Mouse (Mus musculus) embryonic facial prominence, embryonic 13.5 days (tissue): ENCODE results near the gene Ppp1cc. TPM values are rescaled to one million over a fixed set of nuclear protein-coding genes. Genes with fewer than 3 reads are reported as not detected.
A peak's percentile ranks its signal among the peaks of the same experiment; 100 is the strongest.
"Not testable (repeated sequence)": the region's sequence is repeated elsewhere in the genome, so short reads cannot be mapped to it uniquely, and the experiment has no call there.

Experiments used
- ATAC-seq: fragments of 200-750 bp; cut with Nextera tagmentation; 2 replicates; pipeline ENCODE4 v1.8.0; 2017; ENCODE audit warnings: low read depth; ENCODE audit not compliant: insufficient number of reproducible peaks, insufficient read depth, low FRiP score, low TSS enrichment
- H3K27ac ChIP-seq: fragments of 300-500 bp; sonication (generic); 2 replicates; pipeline ENCODE4 v1.5.1; 2015; ENCODE audit warnings: moderate library complexity, mild to moderate bottlenecking, inconsistent platforms
- H3K27me3 ChIP-seq: fragments of 300-500 bp; sonication (generic); 2 replicates; pipeline ENCODE4 v1.6.1; 2015; ENCODE audit warnings: mild to moderate bottlenecking, inconsistent platforms
- H3K36me3 ChIP-seq: fragments of 300-500 bp; sonication (generic); 2 replicates; pipeline ENCODE4 v1.6.1; 2015; ENCODE audit warnings: mild to moderate bottlenecking, inconsistent platforms
- H3K4me1 ChIP-seq: fragments of 300-500 bp; sonication (generic); 2 replicates; pipeline ENCODE4 v1.6.1; 2015; ENCODE audit warnings: inconsistent platforms
- H3K4me2 ChIP-seq: fragments of 300-500 bp; sonication (generic); 2 replicates; pipeline ENCODE4 v1.6.1; 2015; ENCODE audit warnings: moderate library complexity, mild to moderate bottlenecking, inconsistent platforms
- H3K4me3 ChIP-seq: fragments of 300-500 bp; sonication (generic); 2 replicates; pipeline ENCODE4 v1.5.1; 2015; ENCODE audit warnings: mild to moderate bottlenecking, inconsistent platforms
- H3K9ac ChIP-seq: fragments of 300-500 bp; sonication (generic); 2 replicates; pipeline ENCODE4 v1.6.1; 2015; ENCODE audit warnings: mild to moderate bottlenecking, inconsistent platforms
- H3K9me3 ChIP-seq: fragments of 300-500 bp; sonication (generic); 2 replicates; pipeline ENCODE4 v1.6.1; 2016; ENCODE audit warnings: inconsistent platforms
- WGBS: fragments of 180-500 bp; shearing (Covaris S2); methylation state at CpG from one replicate; pipeline ENCODE4 v1.1.7; 2015; ENCODE audit warnings: mixed read lengths; 5-methylcytosine and 5-hydroxymethylcytosine counted together
- polyA plus RNA-seq: library from polyadenylated mRNA; unstranded; fragments of >200 nt; fragmentation: Nextera tagmentation; extraction: Ambion mirVana; gene quantifications from 2 replicates; pipeline ENCODE4 v1.2.1, GENCODE M21; 2015

Gene Ppp1cc
- polyA plus RNA-seq, 1 experiment from 2014 or later: 249 TPM

DNA sequence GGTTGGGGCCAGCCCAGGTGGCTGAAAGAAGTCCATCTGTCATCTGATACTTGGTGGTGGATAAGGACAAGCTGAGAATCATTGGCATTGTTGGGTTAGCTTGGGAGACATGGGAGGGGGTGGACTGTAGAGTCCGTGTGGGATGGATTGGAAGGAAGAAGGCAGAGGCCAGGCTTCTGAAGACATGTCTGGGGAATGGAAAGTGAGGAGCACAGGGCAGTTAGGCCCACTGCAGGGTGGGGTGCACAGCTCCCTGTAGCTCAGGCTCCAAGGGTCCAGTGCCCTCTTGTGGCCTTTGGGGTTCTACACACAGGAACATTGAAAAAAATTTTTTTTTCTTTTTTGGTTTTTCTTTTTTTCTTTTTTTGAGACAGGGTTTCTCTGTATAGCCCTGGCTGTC, 18.3 kb downstream of the Ppp1cc start:
- WGBS: 10% methylated on average over 1 of the region's 1 CpGs
- 0 out of 2 replicates have a peak, but pooled peaks have one; percentile 49 for ATAC-seq

DNA sequence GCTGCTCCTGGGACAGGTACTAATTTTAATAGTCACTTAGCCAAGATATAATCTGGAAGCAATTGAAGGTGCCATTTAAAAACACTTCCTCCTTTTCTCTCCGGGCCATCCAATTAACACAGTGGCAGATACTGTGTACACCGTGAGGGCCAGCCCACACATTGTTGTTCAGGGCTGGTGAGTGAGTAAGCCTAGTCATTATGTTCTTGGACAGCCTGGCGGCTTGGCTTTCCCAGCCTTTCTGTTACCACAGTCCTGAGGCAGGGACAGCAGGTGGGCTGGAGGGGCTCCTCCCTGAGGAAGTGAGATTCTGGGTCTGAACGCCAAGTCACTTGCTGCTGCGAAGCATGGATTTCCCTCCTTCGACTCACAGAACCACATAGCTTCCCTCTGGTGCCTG, 21.6 kb downstream of the Ppp1cc start:
- Histone ChIP-seq H3K27ac (no peak overlapping the region), H3K4me2 (no peak overlapping the region), H3K9ac (no peak overlapping the region), H3K27me3 (no peaks in the 10 kb centered on the region), H3K36me3 (peaks cover 21% of the 10 kb centered on the region), H3K4me1 (no peaks in the 10 kb centered on the region), H3K4me3 (no peak overlapping the region), H3K9me3 (no peaks in the 10 kb centered on the region)
- ATAC-seq: no peak
- 50% methylated on average over 6 of the region's 6 CpGs for WGBS

More for the DNA sequence above, 18.3 kb downstream of the Ppp1cc start:
- no peaks in the 10 kb centered on the region for H3K9me3 ChIP-seq
- no peak overlapping the region for H3K4me3 ChIP-seq
- H3K27ac ChIP-seq: no peak overlapping the region
- no peaks in the 10 kb centered on the region for H3K4me1 ChIP-seq
- no peak overlapping the region for H3K9ac ChIP-seq
- H3K36me3 ChIP-seq: peaks cover 44% of the 10 kb centered on the region
- no peak overlapping the region for H3K4me2 ChIP-seq
- no peaks in the 10 kb centered on the region for H3K27me3 ChIP-seq

GRCm38 (mm10) chr5:122184283-122184806, 26.3 kb downstream of the Ppp1cc start:
- no peak overlapping the region for H3K4me2 ChIP-seq
- no peak overlapping the region for H3K9ac ChIP-seq
- no peak overlapping the region for H3K4me3 ChIP-seq
- no peaks in the 10 kb centered on the region for H3K27me3 ChIP-seq
- H3K4me1 ChIP-seq: no peaks in the 10 kb centered on the region
- WGBS: 89% methylated on average over 7 of the region's 7 CpGs
- no peaks in the 10 kb centered on the region for H3K36me3 ChIP-seq
- H3K27ac ChIP-seq: no peak overlapping the region
- ATAC-seq: no peak
- H3K9me3 ChIP-seq: no peaks in the 10 kb centered on the region

DNA sequence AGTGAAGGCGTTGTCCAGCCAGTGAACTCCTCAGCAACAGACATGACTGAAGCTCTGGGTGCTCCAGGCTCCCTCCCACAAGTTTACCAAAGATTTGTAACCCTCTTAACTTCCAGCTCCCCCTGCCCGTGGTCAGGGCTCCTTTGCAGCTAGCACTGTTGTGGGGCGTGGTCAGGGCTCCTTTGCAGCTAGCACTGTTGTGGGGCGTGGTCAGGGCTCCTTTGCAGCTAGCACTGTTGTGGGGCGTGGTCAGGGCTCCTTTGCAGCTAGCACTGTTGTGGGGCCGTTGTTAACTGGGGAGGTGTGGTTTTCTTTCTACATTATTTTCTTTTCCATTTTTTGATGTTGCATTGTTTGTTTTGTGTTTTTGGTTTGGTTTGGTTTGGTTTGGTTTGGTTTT, 26.8 kb downstream of the Ppp1cc start:
- H3K4me2 ChIP-seq, H3K4me1 ChIP-seq, H3K36me3 ChIP-seq, H3K27me3 ChIP-seq, H3K9me3 ChIP-seq, H3K4me3 ChIP-seq, ATAC-seq, H3K9ac ChIP-seq, H3K27ac ChIP-seq: not testable (repeated sequence)
- 92% methylated on average over 6 of the region's 6 CpGs for WGBS

- Histone ChIP-seq H3K9me3 (no peaks in the 10 kb centered on the region), H3K36me3 (no peaks in the 10 kb centered on the region), H3K4me3 (no peak overlapping the region), H3K27ac (no peak overlapping the region), H3K27me3 (no peaks in the 10 kb centered on the region), H3K4me2 (no peak overlapping the region), H3K9ac (no peak overlapping the region), H3K4me1 (no peaks in the 10 kb centered on the region)
- ATAC-seq: no peak
- 58% methylated on average over 3 of the region's 3 CpGs for WGBS
Observed at GRCm38 (mm10) chr5:122189115-122189514, 31.0 kb downstream of the Ppp1cc start.

DNA sequence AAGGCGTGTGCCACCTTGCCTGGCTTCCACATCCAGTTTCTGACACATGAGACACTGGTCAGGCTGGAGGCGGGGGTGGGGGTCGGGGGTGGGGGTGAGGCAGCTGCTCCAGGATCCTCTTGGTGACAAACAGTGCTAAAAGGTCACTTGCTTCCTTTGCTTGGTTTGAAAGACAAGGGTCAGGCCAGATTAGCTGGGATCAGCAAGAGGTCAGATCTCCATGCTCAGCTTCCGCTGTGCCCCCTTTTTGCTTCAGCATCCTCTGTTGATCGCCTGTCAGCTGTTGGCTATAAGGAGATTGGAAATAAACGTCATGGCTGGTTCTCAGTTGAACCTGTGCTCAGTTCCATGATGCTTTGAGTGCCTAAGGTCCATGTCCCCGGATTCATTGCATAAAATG, 32.4 kb downstream of the Ppp1cc start:
- no peak overlapping the region for H3K27ac ChIP-seq
- no peaks in the 10 kb centered on the region for H3K27me3 ChIP-seq
- H3K4me3 ChIP-seq: no peak overlapping the region
- H3K4me1 ChIP-seq: no peaks in the 10 kb centered on the region
- 58% methylated on average over 7 of the region's 7 CpGs for WGBS
- no peaks in the 10 kb centered on the region for H3K9me3 ChIP-seq
- H3K36me3 ChIP-seq: no peaks in the 10 kb centered on the region
- ATAC-seq: no peak
- no peak overlapping the region for H3K4me2 ChIP-seq
- H3K9ac ChIP-seq: no peak overlapping the region

- 77% methylated on average over 12 of the region's 12 CpGs for WGBS
- Histone ChIP-seq H3K4me1 (no peaks in the 10 kb centered on the region), H3K9me3 (no peaks in the 10 kb centered on the region), H3K4me3 (no peak overlapping the region), H3K36me3 (no peaks in the 10 kb centered on the region), H3K4me2 (no peak overlapping the region), H3K27ac (no peak overlapping the region), H3K27me3 (no peaks in the 10 kb centered on the region), H3K9ac (no peak overlapping the region)
- ATAC-seq: no peak
Observed at GRCm38 (mm10) chr5:122191269-122192063, 33.4 kb downstream of the Ppp1cc start.

DNA sequence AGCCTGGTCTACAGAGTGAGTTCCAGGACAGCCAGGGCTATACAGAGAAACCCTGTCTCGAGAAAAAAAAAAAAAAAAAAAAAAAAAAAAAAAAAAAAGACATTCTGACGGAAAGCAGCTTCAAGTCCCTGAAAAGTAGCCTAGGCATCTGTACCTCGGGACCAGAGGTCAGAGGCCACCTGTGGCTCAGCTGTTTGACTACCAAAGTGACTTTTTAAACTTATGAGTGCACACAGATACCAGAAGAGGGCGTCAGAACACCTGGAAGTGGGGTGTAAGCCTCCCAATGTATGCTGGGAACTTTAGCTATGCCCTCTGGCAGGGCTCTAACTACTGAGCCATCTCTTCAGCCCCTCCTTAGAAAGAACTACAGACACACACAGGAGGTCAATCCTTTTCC, 34.3 kb downstream of the Ppp1cc start:
- Histone ChIP-seq H3K4me1 (no peaks in the 10 kb centered on the region), H3K4me2 (no peak overlapping the region), H3K9me3 (no peaks in the 10 kb centered on the region), H3K9ac (no peak overlapping the region), H3K4me3 (no peak overlapping the region), H3K36me3 (no peaks in the 10 kb centered on the region), H3K27me3 (no peaks in the 10 kb centered on the region), H3K27ac (no peak overlapping the region)
- ATAC-seq: no peak
- 49% methylated on average over 3 of the region's 4 CpGs for WGBS

- WGBS: 90% methylated on average over 4 of the region's 4 CpGs
- H3K27ac ChIP-seq: no peak overlapping the region
- no peaks in the 10 kb centered on the region for H3K4me1 ChIP-seq
- no peak for ATAC-seq
- no peak overlapping the region for H3K9ac ChIP-seq
- no peak overlapping the region for H3K4me2 ChIP-seq
- no peaks in the 10 kb centered on the region for H3K9me3 ChIP-seq
- no peaks in the 10 kb centered on the region for H3K36me3 ChIP-seq
- no peaks in the 10 kb centered on the region for H3K27me3 ChIP-seq
- no peak overlapping the region for H3K4me3 ChIP-seq
Observed at GRCm38 (mm10) chr5:122200872-122201271, 42.8 kb downstream of the Ppp1cc start.

DNA sequence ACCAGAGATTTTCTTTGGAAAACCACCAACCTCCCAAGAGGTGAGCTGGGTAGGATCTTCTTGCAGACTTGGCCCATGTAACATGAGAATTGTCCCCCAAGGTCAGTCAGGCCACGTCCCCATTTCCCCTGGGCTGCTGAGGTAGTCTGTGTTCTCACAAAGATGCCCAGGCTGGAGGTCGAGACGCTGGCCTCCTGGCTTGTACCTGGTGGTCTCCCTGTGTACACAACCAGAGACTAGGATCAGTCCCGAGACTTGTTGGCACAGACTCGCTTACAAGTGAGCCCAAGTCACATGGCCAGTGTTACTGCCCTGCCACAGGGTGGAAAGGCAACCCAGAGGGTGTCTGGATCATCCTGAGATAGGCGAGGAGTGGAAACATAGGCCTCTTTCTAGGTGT, 43.8 kb downstream of the Ppp1cc start:
- no peaks in the 10 kb centered on the region for H3K27me3 ChIP-seq
- H3K4me1 ChIP-seq: no peaks in the 10 kb centered on the region
- 77% methylated on average over 6 of the region's 6 CpGs for WGBS
- no peak overlapping the region for H3K27ac ChIP-seq
- no peaks in the 10 kb centered on the region for H3K36me3 ChIP-seq
- no peaks in the 10 kb centered on the region for H3K9me3 ChIP-seq
- no peak overlapping the region for H3K9ac ChIP-seq
- ATAC-seq: no peak
- no peak overlapping the region for H3K4me3 ChIP-seq
- no peak overlapping the region for H3K4me2 ChIP-seq

DNA sequence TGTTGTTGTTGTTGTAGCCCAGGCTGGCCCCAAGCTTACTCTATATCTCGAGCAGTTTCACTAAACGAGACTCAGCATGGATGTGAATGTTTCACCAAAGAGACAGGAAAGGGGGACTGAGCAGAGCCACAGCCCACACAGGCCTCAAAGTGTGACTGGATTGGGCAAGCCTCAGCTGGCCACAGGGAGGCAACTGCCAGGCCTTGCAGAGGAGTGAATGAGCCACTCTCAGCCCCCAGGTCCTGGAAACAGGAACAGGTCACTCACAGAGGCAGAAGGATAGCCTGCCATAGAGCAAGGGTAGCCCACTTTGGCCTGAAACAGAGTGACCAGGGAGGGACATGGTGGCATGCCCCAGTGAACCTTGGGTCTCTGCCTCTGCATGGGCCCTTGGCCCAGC, 46.1 kb downstream of the Ppp1cc start:
- Histone ChIP-seq H3K9ac (no peak overlapping the region), H3K27ac (no peak overlapping the region), H3K4me1 (peaks cover 5% of the 10 kb centered on the region), H3K4me3 (no peak overlapping the region), H3K36me3 (no peaks in the 10 kb centered on the region), H3K27me3 (no peaks in the 10 kb centered on the region), H3K4me2 (no peak overlapping the region), H3K9me3 (no peaks in the 10 kb centered on the region)
- no peak for ATAC-seq
- 68% methylated on average over 2 of the region's 2 CpGs for whole genome bisulfite sequencing

GRCm38 (mm10) chr5:122206475-122206874, 48.4 kb downstream of the Ppp1cc start, which contains the start of gene Hvcn1:
Gene Hvcn1 (plus strand): TSS chr5:122206804.
- no peak for ATAC-seq
- Histone ChIP-seq H3K4me2 (no peak within 1 kb of the TSS), H3K4me1 (peaks cover 20% of the 10 kb centered on the region), H3K4me3 (no peak within 1 kb of the TSS), H3K9me3 (no peaks in the 10 kb centered on the region), H3K36me3 (no peaks in the 10 kb centered on the region), H3K9ac (no peak within 1 kb of the TSS), H3K27ac (no peak within 1 kb of the TSS), H3K27me3 (no peaks in the 10 kb centered on the region)
- WGBS: 79% methylated on average over 4 of the region's 4 CpGs
